17 mouse cellular contexts compared by ENCODE assay signal in the genomic region with DNA sequence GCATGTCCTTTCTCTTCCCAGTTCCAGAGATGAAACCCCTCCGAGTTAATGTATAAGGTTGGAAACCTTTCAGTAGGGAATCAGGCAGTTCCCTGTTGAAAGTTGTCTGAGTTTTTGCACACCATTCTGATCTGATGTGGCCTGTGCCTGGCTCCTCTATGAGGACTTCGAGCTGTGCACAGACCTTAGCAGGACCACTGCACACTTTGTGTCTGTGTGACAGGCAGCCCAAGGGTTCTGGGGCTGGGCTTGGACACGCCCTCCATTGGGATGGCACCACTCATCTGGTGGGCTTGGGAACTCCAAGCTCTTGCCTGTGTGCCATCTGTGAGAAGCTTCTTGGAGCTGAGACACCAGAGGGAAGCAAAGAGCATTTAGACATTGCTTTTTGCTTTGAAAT.
"Had no signal": no experiment of that assay in that cellular context is flagged by ENCODE, and none has a peak within 500 bp of the region (broad histone marks: within the 10 kb centered on the region; RNA-seq: fewer than 3 reads in every experiment).

No protein-coding gene starts in this region.

- H3K36me3 ChIP-seq: intestine, embryonic 15.5 days; kidney, embryonic 15.5 days; liver, embryonic 13.5 days had no signal

- ATAC-seq: intestine, embryonic 15.5 days had no signal

- H3K4me2 ChIP-seq: intestine, embryonic 15.5 days; kidney, embryonic 15.5 days; liver, embryonic 13.5 days; midbrain, embryonic 12.5 days; neural tube, embryonic 12.5 days; neural tube, embryonic 15.5 days had no signal

- H3K9me3 ChIP-seq: intestine, embryonic 15.5 days; kidney, embryonic 15.5 days; liver, embryonic 13.5 days; midbrain, embryonic 12.5 days; neural tube, embryonic 12.5 days; neural tube, embryonic 15.5 days had no signal

- H3K4me1 ChIP-seq: intestine, embryonic 15.5 days; kidney, embryonic 15.5 days; liver, embryonic 13.5 days; midbrain, embryonic 12.5 days; neural tube, embryonic 12.5 days; neural tube, embryonic 15.5 days had no signal

- H3K27me3 ChIP-seq: intestine, embryonic 15.5 days; kidney, embryonic 15.5 days; liver, embryonic 13.5 days; midbrain, embryonic 12.5 days; neural tube, embryonic 12.5 days; neural tube, embryonic 15.5 days had no signal

- H3K9ac ChIP-seq: intestine, embryonic 15.5 days; kidney, embryonic 15.5 days; liver, embryonic 13.5 days; midbrain, embryonic 12.5 days; neural tube, embryonic 12.5 days; neural tube, embryonic 15.5 days had no signal

- H3K27ac ChIP-seq: intestine, embryonic 15.5 days; kidney, embryonic 15.5 days; liver, embryonic 13.5 days; midbrain, embryonic 12.5 days; neural tube, embryonic 12.5 days; neural tube, embryonic 15.5 days had no signal

- DNase-seq: kidney, adult 11 months; kidney, adult 8-10 months; kidney, postnatal 10 days; kidney, postnatal 36 days; layer of hippocampus, adult 9-11 months; liver, embryonic 13.5 days; lung, adult 2 months; lung, postnatal 14 days; lung, postnatal 4 days; right cerebral cortex, adult 18-20 months; thymus, adult 18-20 months; thymus, postnatal 36 days had no signal

- H3K4me3 ChIP-seq: intestine, embryonic 15.5 days; kidney, embryonic 15.5 days; liver, embryonic 13.5 days; midbrain, embryonic 12.5 days; neural tube, embryonic 12.5 days; neural tube, embryonic 15.5 days had no signal
